Mouse (Mus musculus) lung, embryonic 16.5 days (tissue): ENCODE measurements around the gene Cradd. TPM values are rescaled to one million over a fixed set of nuclear protein-coding genes. Genes with fewer than 3 reads are reported as not detected.

Experiments used
- ATAC-seq: fragments of 200-750 bp; cut with Nextera tagmentation; 2 replicates; pipeline ENCODE4 v1.8.0; 2017; ENCODE audit warnings: low read depth, mild to moderate bottlenecking, moderate library complexity
- H3K27ac ChIP-seq: fragments of 300-500 bp; sonication (generic); 2 replicates; pipeline ENCODE4 v1.5.1; 2014; ENCODE audit warnings: mild to moderate bottlenecking, control low read depth, low read length
- H3K27me3 ChIP-seq: fragments of 300-500 bp; sonication (generic); 2 replicates; pipeline ENCODE4 v1.6.1; 2014; ENCODE audit warnings: low read depth, low read length, mixed read lengths; ENCODE audit not compliant: control insufficient read depth, insufficient read depth
- H3K36me3 ChIP-seq: fragments of 300-500 bp; sonication (generic); 2 replicates; pipeline ENCODE4 v1.6.1; 2014; ENCODE audit warnings: low read length; ENCODE audit not compliant: control insufficient read depth, insufficient read depth
- H3K4me1 ChIP-seq: fragments of 300-500 bp; sonication (generic); replicated peaks from 2 replicates; pipeline ENCODE4 v1.6.1; 2014; ENCODE audit warnings: low read length, mixed read lengths; ENCODE audit not compliant: control insufficient read depth, insufficient read depth
- H3K4me2 ChIP-seq: fragments of 300-500 bp; sonication (generic); 2 replicates; pipeline ENCODE4 v1.6.1; 2014; ENCODE audit warnings: low read depth, low read length, control low read depth
- H3K4me3 ChIP-seq: fragments of 300-500 bp; sonication (generic); 2 replicates; pipeline ENCODE4 v1.5.1; 2014; ENCODE audit warnings: mild to moderate bottlenecking, low read length, control low read depth
- H3K9ac ChIP-seq: fragments of 300-500 bp; sonication (generic); 2 replicates; pipeline ENCODE4 v1.6.1; 2014; ENCODE audit warnings: low read length, control low read depth
- H3K9me3 ChIP-seq: fragments of 300-500 bp; sonication (generic); 2 replicates; pipeline ENCODE4 v1.6.1; 2016; ENCODE audit warnings: low read length; ENCODE audit not compliant: control insufficient read depth
- WGBS: fragments of 180-500 bp; shearing (Covaris S2); extraction: QIAGEN DNeasy Blood & Tissue Kit; methylation state at CpG from one replicate; pipeline ENCODE4 v1.1.7; 2014; 5-methylcytosine and 5-hydroxymethylcytosine counted together
- polyA plus RNA-seq: library from polyadenylated mRNA; unstranded; fragments of >200 nt; fragmentation: Nextera tagmentation; extraction: Ambion mirVana; gene quantifications from 2 replicates; pipeline ENCODE4 v1.2.1, GENCODE M21; 2015

The Cradd gene
- polyA plus RNA-seq, 1 experiment from 2014 or later: 12.0 TPM

- H3K27me3 ChIP-seq: no peaks in the 10 kb centered on the region
- no peaks in the 10 kb centered on the region for H3K9me3 ChIP-seq
- ATAC-seq: 0 out of 2 replicates have a peak, but pooled peaks have one; percentile 4
- no peak overlapping the region for H3K4me3 ChIP-seq
- H3K4me1 ChIP-seq: peaks cover 44% of the 10 kb centered on the region
- no peak overlapping the region for H3K4me2 ChIP-seq
- no peak overlapping the region for H3K9ac ChIP-seq
- no peaks in the 10 kb centered on the region for H3K36me3 ChIP-seq
- H3K27ac ChIP-seq: peak overlapping the region; percentile 85
Observed at GRCm38 (mm10) chr10:95140191-95140590, 183.7 kb downstream of the Cradd start.

GRCm38 (mm10) chr10:95139645-95140044 is 184.3 kb downstream of the Cradd start:
- Histone ChIP-seq H3K4me3 (no peak overlapping the region), H3K9me3 (no peaks in the 10 kb centered on the region), H3K27me3 (no peaks in the 10 kb centered on the region), H3K27ac (peak overlapping the region; percentile 85), H3K9ac (0 out of 2 replicates have a peak overlapping the region, but pooled peaks have one; percentile 40), H3K4me2 (0 out of 2 replicates have a peak overlapping the region, but pooled peaks have one; percentile 2), H3K36me3 (no peaks in the 10 kb centered on the region), H3K4me1 (peaks cover 38% of the 10 kb centered on the region)
- WGBS: 42% methylated on average over 8 of the region's 8 CpGs
- peak; percentile 37; the same call in 1 of the 2 replicates for ATAC-seq

GRCm38 (mm10) chr10:95133057-95133456 is 190.9 kb downstream of the Cradd start:
- no peak overlapping the region for H3K27ac ChIP-seq
- H3K36me3 ChIP-seq: no peaks in the 10 kb centered on the region
- ATAC-seq: no peak
- no peak overlapping the region for H3K4me3 ChIP-seq
- no peaks in the 10 kb centered on the region for H3K4me1 ChIP-seq
- no peak overlapping the region for H3K9ac ChIP-seq
- no peaks in the 10 kb centered on the region for H3K9me3 ChIP-seq
- H3K27me3 ChIP-seq: no peaks in the 10 kb centered on the region
- 62% methylated on average over 4 of the region's 4 CpGs for WGBS
- H3K4me2 ChIP-seq: no peak overlapping the region

Other genes starting within 250 kb of the Cradd start
- gene Socs2, start 93.0 kb upstream of the Cradd start, polyA plus RNA-seq: 90.3 and 93.1 TPM in 2 replicates
- gene Mrpl42, start 177.8 kb upstream of the Cradd start, polyA plus RNA-seq: 298 and 313 TPM in 2 replicates
- gene Ube2n, start 191.0 kb upstream of the Cradd start, polyA plus RNA-seq: 355 and 360 TPM in 2 replicates
- gene Nudt4, start 240.0 kb upstream of the Cradd start, polyA plus RNA-seq: 55.1 and 59.3 TPM in 2 replicates